Mouse (Mus musculus) liver, embryonic 11.5 days (tissue): ENCODE measurements around the gene Tnnc2. TPM values are rescaled to one million over a fixed set of nuclear protein-coding genes. Genes with fewer than 3 reads are reported as not detected.

Experiments
- ATAC-seq: fragments of 200-750 bp; cut with Nextera tagmentation; replicated peaks from 2 replicates; pipeline ENCODE4 v1.8.0; 2017; ENCODE audit warnings: moderate number of reproducible peaks, mild to moderate bottlenecking, moderate TSS enrichment, moderate library complexity; ENCODE audit not compliant: low FRiP score
- DNase-seq: peaks from one replicate; pipeline ENCODE4 v3.0.0-alpha.2; 2017; ENCODE audit warnings: low spot score
- H3K27ac ChIP-seq: fragments of 300-500 bp; sonication (generic); 2 replicates; pipeline ENCODE4 v1.5.1; 2014; ENCODE audit warnings: mild to moderate bottlenecking, low read depth, low read length, control low read depth
- H3K27me3 ChIP-seq: fragments of 300-500 bp; sonication (generic); replicated peaks from 2 replicates; pipeline ENCODE4 v1.6.1; 2014; ENCODE audit warnings: low read length, mixed read lengths; ENCODE audit not compliant: control insufficient read depth, insufficient read depth
- H3K36me3 ChIP-seq: fragments of 300-500 bp; sonication (generic); 2 replicates; pipeline ENCODE4 v1.6.1; 2014; ENCODE audit warnings: mild to moderate bottlenecking, low read length, moderate library complexity, mixed read lengths; ENCODE audit not compliant: control insufficient read depth, insufficient read depth
- H3K4me1 ChIP-seq: fragments of 300-500 bp; sonication (generic); replicated peaks from 2 replicates; pipeline ENCODE4 v1.6.1; 2014; ENCODE audit warnings: low read length, mixed read lengths; ENCODE audit not compliant: control insufficient read depth, insufficient read depth
- H3K4me2 ChIP-seq: fragments of 300-500 bp; sonication (generic); 2 replicates; pipeline ENCODE4 v1.6.1; 2014; ENCODE audit warnings: mild to moderate bottlenecking, control low read depth, moderate library complexity
- H3K4me3 ChIP-seq: fragments of 300-500 bp; sonication (generic); 2 replicates; pipeline ENCODE4 v1.5.1; 2014; ENCODE audit warnings: low read depth, low read length, control low read depth
- H3K9ac ChIP-seq: fragments of 300-500 bp; sonication (generic); 2 replicates; pipeline ENCODE4 v1.6.1; 2014; ENCODE audit warnings: low read depth, low read length, control low read depth
- H3K9me3 ChIP-seq: fragments of 300-500 bp; sonication (generic); 2 replicates; pipeline ENCODE4 v1.6.1; 2016; ENCODE audit warnings: low read length, inconsistent platforms, mixed read lengths; ENCODE audit not compliant: control insufficient read depth
- WGBS: fragments of 180-500 bp; shearing (Covaris S2); extraction: QIAGEN DNeasy Blood & Tissue Kit; methylation state at CpG from one replicate; pipeline ENCODE4 v1.1.7; 2014; 5-methylcytosine and 5-hydroxymethylcytosine counted together
- polyA plus RNA-seq: library from polyadenylated mRNA; unstranded; fragments of >200 nt; fragmentation: Nextera tagmentation; extraction: Ambion mirVana; gene quantifications from 2 replicates; pipeline ENCODE4 v1.2.1, GENCODE M21; 2014

Tnnc2 gene
- polyA plus RNA-seq, 1 experiment from 2014 or later, result 0.47 TPM

DNA sequence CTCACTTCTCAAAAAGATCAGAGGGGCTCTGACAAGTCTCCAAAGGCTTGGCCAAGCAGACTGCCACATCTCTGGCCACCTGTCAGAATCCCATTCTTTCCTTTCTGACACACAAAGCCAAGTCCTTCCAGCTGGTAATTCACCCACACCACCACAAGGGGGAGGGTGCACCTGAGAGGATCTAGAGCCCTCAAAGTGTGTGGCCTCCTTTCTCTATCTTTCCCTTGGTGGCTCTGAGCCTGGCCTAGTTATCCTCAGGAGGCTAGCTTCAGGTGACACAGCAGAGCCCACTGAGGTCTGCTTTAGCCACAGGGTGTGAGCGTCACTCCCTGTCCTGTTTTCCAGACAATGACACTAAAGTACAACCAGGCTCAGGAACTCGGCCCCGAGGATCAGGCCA lies 13.5 kb upstream of the Tnnc2 start:
- H3K9me3 ChIP-seq, result no peaks in the 10 kb centered on the region
- no peak overlapping the region for H3K4me3 ChIP-seq
- WGBS, result 83% methylated on average over 3 of the region's 3 CpGs
- H3K36me3 ChIP-seq, result peaks cover 29% of the 10 kb centered on the region
- ATAC-seq, result no peak
- H3K4me1 ChIP-seq, result 0 out of 2 replicates have a peak, but pooled peaks cover 3% of the 10 kb centered on the region
- no peak overlapping the region for H3K4me2 ChIP-seq
- no peak for DNase-seq
- no peaks in the 10 kb centered on the region for H3K27me3 ChIP-seq
- H3K9ac ChIP-seq, result no peak overlapping the region
- no peak overlapping the region for H3K27ac ChIP-seq

DNA sequence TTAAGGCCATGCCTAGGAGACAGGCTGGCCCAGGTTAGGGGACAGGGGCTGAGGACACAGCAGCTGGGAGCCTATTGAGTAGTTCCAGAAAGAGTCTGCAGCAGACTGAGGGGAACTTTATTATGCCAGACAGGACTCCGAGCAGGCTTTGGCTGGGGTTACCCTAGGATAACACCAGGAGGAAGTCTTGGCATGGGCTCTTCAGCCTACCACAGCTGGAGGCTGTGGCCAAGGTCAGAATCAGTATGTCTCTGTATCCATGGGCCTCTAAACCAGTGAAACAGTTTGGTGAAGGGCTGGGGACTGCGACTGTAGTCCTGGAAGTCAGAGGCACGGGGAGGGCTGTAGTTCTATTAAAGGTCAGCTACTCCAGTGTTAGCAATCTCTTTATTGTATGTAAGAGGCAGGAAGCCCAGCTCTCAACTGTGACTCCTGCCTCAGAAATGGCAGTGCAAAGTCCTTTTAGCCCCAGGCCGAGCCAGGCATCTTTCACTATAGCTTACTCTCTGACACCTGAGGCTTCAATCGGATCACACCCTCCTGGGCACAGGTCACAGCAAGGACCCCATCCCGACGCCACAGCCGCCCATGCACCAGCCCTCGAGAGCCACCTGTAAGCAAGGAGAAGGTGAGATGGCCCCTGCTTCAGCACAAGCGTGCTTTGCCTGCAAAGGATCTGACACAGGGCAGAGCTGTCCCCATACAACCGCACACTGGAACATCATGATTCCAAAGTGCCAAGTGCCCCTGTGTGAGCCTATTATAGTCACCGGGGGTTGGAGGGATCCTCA lies 12.8 kb upstream of the Tnnc2 start:
- no peak overlapping the region for H3K27ac ChIP-seq
- H3K9ac ChIP-seq, result no peak overlapping the region
- no peak for ATAC-seq

DNA sequence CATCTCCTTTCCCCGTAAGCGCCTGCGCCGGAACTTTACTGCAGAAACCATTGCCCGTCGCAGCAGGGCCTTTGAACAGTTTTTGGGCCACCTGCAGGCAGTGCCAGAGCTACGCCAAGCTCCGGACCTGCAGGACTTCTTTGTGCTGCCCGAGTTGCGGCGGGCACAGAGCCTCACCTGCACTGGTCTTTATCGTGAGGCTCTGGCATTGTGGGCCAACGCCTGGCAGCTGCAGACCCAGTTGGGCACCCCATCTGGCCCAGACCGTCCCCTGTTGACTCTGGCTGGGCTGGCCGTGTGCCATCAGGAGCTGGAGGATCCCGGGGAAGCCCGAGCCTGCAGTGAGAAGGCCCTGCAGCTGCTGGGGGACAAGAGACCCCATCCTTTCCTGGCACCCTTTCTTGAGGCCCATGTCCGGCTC lies 12.1 kb upstream of the Tnnc2 start:
- no peak overlapping the region for H3K9ac ChIP-seq
- no peaks in the 10 kb centered on the region for H3K27me3 ChIP-seq
- H3K4me1 ChIP-seq, result 0 out of 2 replicates have a peak, but pooled peaks cover 4% of the 10 kb centered on the region
- H3K27ac ChIP-seq, result no peak overlapping the region
- H3K4me3 ChIP-seq, result no peak overlapping the region
- WGBS, result 94% methylated on average over 18 of the region's 18 CpGs
- H3K9me3 ChIP-seq, result no peaks in the 10 kb centered on the region
- peaks cover 22% of the 10 kb centered on the region for H3K36me3 ChIP-seq
- DNase-seq (peak; percentile 29), ATAC-seq (no peak)
- H3K4me2 ChIP-seq, result no peak overlapping the region

More for the DNA sequence above, 12.8 kb upstream of the Tnnc2 start:
- no peaks in the 10 kb centered on the region for H3K9me3 ChIP-seq
- peaks cover 25% of the 10 kb centered on the region for H3K36me3 ChIP-seq
- 0 out of 2 replicates have a peak, but pooled peaks cover 4% of the 10 kb centered on the region for H3K4me1 ChIP-seq
- no peak overlapping the region for H3K4me3 ChIP-seq
- no peak overlapping the region for H3K4me2 ChIP-seq
- DNase-seq, result no peak
- no peaks in the 10 kb centered on the region for H3K27me3 ChIP-seq
- WGBS, result 91% methylated on average over 12 of the region's 12 CpGs

DNA sequence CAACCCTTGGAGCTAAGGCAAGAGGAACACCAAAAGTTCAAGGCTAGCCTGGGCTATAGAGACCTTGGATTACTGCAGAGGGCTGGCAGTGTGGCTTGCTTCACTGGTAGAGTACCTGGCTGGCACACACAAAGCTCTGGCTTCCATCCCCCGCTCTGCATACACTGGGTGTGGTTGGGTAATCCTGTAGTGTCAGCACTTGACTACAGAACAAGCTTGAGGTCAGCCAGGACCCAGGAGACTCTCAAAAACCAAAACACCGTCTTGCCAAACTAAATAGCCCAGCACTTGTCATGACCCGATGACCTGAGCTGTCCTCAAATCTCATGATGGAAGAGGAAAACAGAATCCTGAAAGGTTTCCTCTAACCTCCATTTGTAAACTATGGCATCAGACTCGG lies 10.7 kb upstream of the Tnnc2 start:
- Histone ChIP-seq H3K9ac (no peak overlapping the region), H3K4me3 (no peak overlapping the region), H3K9me3 (no peaks in the 10 kb centered on the region), H3K4me2 (no peak overlapping the region), H3K4me1 (0 out of 2 replicates have a peak, but pooled peaks cover 8% of the 10 kb centered on the region), H3K36me3 (peaks cover 16% of the 10 kb centered on the region), H3K27ac (no peak overlapping the region), H3K27me3 (0 out of 2 replicates have a peak, but pooled peaks cover 3% of the 10 kb centered on the region)
- DNase-seq (no peak), ATAC-seq (no peak)
- 80% methylated on average over 4 of the region's 4 CpGs for WGBS

DNA sequence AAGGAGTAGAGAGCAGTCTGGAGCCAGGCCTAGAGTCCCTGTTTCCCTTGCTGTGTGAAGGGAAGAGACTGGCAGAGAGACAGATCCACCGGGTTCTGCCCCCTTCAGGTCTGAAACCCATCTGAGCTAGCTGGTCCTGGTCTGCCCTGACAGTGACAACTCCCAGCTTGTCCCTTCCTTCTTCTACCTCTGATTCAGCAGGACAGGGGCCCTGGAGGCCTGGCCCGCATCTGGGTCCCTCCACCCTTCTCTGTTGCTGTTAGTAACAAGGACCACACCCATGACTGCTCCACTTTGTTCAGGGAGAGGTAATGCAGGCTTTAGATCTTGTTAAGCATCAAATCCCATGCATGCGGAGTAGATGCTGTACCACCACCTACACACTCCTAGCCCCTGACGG lies 8.6 kb upstream of the Tnnc2 start:
- Histone ChIP-seq H3K9me3 (no peaks in the 10 kb centered on the region), H3K4me3 (no peak overlapping the region), H3K9ac (no peak overlapping the region), H3K4me1 (0 out of 2 replicates have a peak, but pooled peaks cover 14% of the 10 kb centered on the region), H3K4me2 (no peak overlapping the region), H3K36me3 (peaks cover 6% of the 10 kb centered on the region), H3K27ac (no peak overlapping the region), H3K27me3 (0 out of 2 replicates have a peak, but pooled peaks cover 3% of the 10 kb centered on the region)
- no peak for DNase-seq
- 0 out of 2 replicates have a peak, but pooled peaks have one; percentile 24 for ATAC-seq
- WGBS, result 70% methylated on average over 4 of the region's 4 CpGs

DNA sequence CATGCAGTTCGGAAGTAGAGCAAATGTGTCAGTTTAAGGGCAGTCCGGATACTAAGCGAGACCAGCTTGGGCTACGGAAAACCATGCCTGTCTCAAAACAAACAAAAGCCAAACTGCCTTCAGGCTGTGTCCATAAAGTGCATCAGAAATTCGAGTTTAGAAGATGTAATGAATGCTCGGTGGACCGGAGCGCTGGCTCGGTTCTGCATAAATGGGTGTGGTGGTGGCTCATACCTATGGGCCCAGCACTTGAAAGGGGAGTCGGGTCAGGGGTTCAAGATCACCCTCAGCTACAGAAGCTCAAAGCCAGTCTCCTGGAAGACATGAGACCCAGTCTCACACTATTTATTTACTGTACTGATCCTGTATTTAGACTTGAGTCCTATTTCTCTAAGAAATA lies 8.0 kb upstream of the Tnnc2 start:
- H3K9ac ChIP-seq, result no peak overlapping the region
- DNase-seq (no peak), ATAC-seq (no peak)
- 0 out of 2 replicates have a peak, but pooled peaks cover 3% of the 10 kb centered on the region for H3K27me3 ChIP-seq
- H3K27ac ChIP-seq, result no peak overlapping the region
- 88% methylated on average over 10 of the region's 10 CpGs for WGBS
- H3K9me3 ChIP-seq, result no peaks in the 10 kb centered on the region
- 0 out of 2 replicates have a peak, but pooled peaks cover 14% of the 10 kb centered on the region for H3K4me1 ChIP-seq
- H3K4me3 ChIP-seq, result no peak overlapping the region
- no peak overlapping the region for H3K4me2 ChIP-seq
- H3K36me3 ChIP-seq, result peaks cover 6% of the 10 kb centered on the region

DNA sequence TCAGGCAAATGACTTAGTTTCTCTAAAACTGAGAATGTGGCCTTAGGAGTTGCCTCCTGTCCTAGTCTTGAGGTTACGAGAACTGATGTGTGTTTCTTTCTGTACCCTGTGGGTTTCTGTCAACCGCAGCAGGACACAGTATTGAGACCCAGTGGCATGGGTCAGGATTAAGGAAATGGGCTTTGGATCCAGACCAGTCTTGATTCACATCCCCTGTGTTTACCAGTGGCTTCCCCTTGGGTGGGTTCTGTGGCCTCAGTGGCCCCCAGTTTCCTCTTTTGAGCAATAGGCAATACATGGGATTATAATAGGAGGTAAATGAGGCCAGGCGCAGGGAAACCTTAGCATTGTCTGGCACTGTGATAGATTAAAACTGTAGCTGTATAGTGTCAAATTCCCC lies 7.3 kb upstream of the Tnnc2 start:
- no peak for ATAC-seq
- H3K27ac ChIP-seq, result no peak overlapping the region

DNA sequence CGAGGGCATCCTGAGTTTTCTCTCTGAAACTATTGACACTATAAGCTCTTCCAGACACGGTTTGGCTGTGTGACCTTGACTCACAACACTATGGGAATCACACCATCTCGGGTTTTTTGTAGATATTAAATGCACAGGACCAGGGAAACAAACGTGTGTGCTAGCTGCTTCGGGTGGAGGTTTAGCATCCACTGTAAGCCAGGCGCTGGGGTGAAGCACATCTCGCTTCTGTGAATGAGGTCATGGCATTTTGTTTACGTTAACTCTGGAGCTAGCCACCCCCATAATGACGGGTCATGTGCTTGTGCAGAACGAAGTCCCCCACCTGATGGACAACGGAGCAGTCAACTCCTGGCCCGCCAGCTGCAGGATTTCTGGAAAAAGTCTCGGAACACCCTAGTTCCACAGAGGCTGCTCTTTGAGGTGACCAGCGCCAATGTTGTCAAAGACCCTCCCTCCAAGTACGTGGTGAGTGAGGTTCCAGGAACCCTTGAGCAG lies 6.7 kb upstream of the Tnnc2 start:
- peak overlapping the region; percentile 91 for H3K4me2 ChIP-seq
- H3K27ac ChIP-seq, result no peak overlapping the region
- peak overlapping the region; percentile 66 for H3K9ac ChIP-seq
- H3K4me3 ChIP-seq, result peak overlapping the region; percentile 70
- DNase-seq, result no peak
- H3K36me3 ChIP-seq, result no peaks in the 10 kb centered on the region
- ATAC-seq, result 0 out of 2 replicates have a peak, but pooled peaks have one; percentile 3
- H3K4me1 ChIP-seq, result 0 out of 2 replicates have a peak, but pooled peaks cover 14% of the 10 kb centered on the region
- no peaks in the 10 kb centered on the region for H3K9me3 ChIP-seq
- H3K27me3 ChIP-seq, result peaks cover 3% of the 10 kb centered on the region; the same call in 1 of the 2 replicates
- 12% methylated on average over 15 of the region's 15 CpGs for WGBS

More for the DNA sequence above, 7.3 kb upstream of the Tnnc2 start:
- 74% methylated on average over 3 of the region's 3 CpGs for WGBS
- Histone ChIP-seq H3K9me3 (no peaks in the 10 kb centered on the region), H3K27me3 (peaks cover 3% of the 10 kb centered on the region; the same call in 1 of the 2 replicates), H3K36me3 (no peaks in the 10 kb centered on the region), H3K4me1 (0 out of 2 replicates have a peak, but pooled peaks cover 14% of the 10 kb centered on the region), H3K4me2 (peak overlapping the region; percentile 91; the same call in 1 of the 2 replicates), H3K4me3 (no peak overlapping the region; the same call in 1 of the 2 replicates), H3K9ac (no peak overlapping the region)
- no peak for DNase-seq
